Mouse (Mus musculus): ENCODE data around the gene Zrsr2.

Gene Zrsr2

GRCm38 (mm10) chrX:163885539-163885981 is 72.9 kb downstream of the Zrsr2 start:
- DNase-seq (ENCODE audit: low read depth, low spot score) = no peak
